8 mouse cellular contexts compared by ENCODE assay signal in the genomic region with DNA sequence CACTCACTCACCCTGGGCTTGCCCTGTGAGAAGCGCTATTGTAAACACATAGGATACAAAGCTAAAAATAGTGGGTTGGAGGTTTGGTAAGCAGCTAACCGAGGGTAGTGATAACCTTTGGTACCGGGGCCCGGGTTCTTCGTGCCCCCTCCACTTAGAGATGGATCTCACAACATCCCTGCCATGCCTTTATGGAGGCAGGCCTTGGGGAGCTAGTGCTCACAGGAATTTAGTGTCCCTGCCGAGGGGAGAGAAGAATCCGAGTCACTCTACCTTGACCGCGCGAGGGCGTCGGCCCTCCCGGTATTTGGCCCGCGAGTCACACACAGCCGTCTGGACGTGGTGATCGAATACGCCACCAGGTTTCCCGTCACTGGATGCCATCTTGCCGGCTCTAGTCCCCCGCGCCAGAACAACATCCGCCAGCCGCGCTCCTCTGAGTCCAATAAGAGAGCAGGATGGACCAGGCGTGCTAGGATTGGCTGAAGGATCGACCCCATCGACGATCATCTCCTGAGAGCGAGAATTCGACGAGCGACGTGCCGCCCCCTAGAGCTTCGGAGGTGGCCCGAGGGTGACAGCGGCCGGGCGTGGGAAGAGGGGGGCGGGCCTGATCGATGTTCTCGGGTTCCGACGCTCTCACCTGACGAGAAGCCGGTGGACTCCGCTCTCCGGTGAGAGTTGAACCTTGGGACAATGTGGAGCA. TPM values are rescaled to one million over a fixed set of nuclear protein-coding genes. Genes with fewer than 3 reads are reported as not detected.
DNase-seq lines count a peak whose midpoint lies in the region; ATAC-seq lines count a peak whose summit lies in the region.

Gene Pex1, plus strand, starts transcription at position 374 of the 706 bp plus-strand sequence.

- H3K9me3 ChIP-seq in intestine, embryonic 14.5 days (ENCODE audit: control insufficient read depth, low read length): no peaks in the 10 kb centered on the region

- DNase-seq in adrenal gland, adult 18-20 months (ENCODE audit: low spot score in 2 of 2): peak; percentile 85 to 88
- DNase-seq in embryo, embryonic 11 days: peak; percentile 97
- DNase-seq in gastrocnemius, postnatal 25 days: peak; percentile 96
- DNase-seq in intestine, embryonic 14.5 days (ENCODE audit: low spot score): peak; percentile 94
- DNase-seq in left cerebral cortex, postnatal 14 days (ENCODE audit: low spot score in 2 of 2): peak; percentile 96 to 98
- peak; percentile 97 for DNase-seq in mesoderm, embryonic 11.5 days (ENCODE audit: low read depth, low spot score)
- DNase-seq in right cerebral cortex, postnatal 36 days (ENCODE audit: low spot score in 2 of 2): peak; percentile 93 to 96
- peak; percentile 96 for DNase-seq in yolk sac, embryonic 10.5 days (ENCODE audit: low spot score)

- peak within 1 kb of the TSS; percentile 47; the same call in 1 of the 2 replicates for H3K27ac ChIP-seq in intestine, embryonic 14.5 days (ENCODE audit: low read depth)

- H3K4me1 ChIP-seq in intestine, embryonic 14.5 days (replicated peaks; ENCODE audit: control insufficient read depth, insufficient read depth, low read length): peaks cover 16% of the 10 kb centered on the region

- intact Hi-C loops in left cerebral cortex, postnatal 14 days (cut with DNase I): no loop called here

- under 1% methylated on average over 50 of the region's 50 CpGs for WGBS in intestine, embryonic 14.5 days

- H3K27me3 ChIP-seq in intestine, embryonic 14.5 days (replicated peaks; ENCODE audit: control insufficient read depth, insufficient read depth, low read length): no peaks in the 10 kb centered on the region

- H3K4me2 ChIP-seq in intestine, embryonic 14.5 days (ENCODE audit: low read length): peak within 1 kb of the TSS; percentile 85

- peaks cover 18% of the 10 kb centered on the region for H3K36me3 ChIP-seq in intestine, embryonic 14.5 days (ENCODE audit: control insufficient read depth, insufficient read depth, low read length)

- H3K4me3 ChIP-seq in intestine, embryonic 14.5 days (ENCODE audit: low read depth, low read length): peak within 1 kb of the TSS; percentile 73

- peak; percentile 98 for ATAC-seq in intestine, embryonic 14.5 days (replicated peaks; ENCODE audit: low FRiP score, low TSS enrichment, low read depth)

- peak within 1 kb of the TSS; percentile 69 for H3K9ac ChIP-seq in intestine, embryonic 14.5 days (ENCODE audit: low read length)

RNA-seq across cellular contexts. Expression of gene Pex1, which starts in this region (rescaled TPM):
- 10 to 100 TPM; 19.3 to 32.2 TPM for total RNA-seq in adrenal gland, adult 18-20 months (2021)
- 1 to 10 TPM; 6.4 to 7.1 TPM for total RNA-seq in gastrocnemius, postnatal 25 days (2021)
- polyA plus RNA-seq in intestine, embryonic 14.5 days (2014; fragmentation: Nextera tagmentation; extraction: Ambion mirVana): 16.0 and 17.0 TPM in 2 replicates
- total RNA-seq in left cerebral cortex, postnatal 14 days (2021): 10 to 100 TPM; 23.5 to 28.3 TPM

Comparison
In these comparisons a context has a peak if more than half of its experiments do, and no peak if none do; other contexts are left out.
1. Peak in every context shown above with its lines: DNase-seq, ATAC-seq, H3K4me3 ChIP-seq and H3K27ac ChIP-seq.